Mouse (Mus musculus) layer of hippocampus, postnatal 14 days (tissue): ENCODE results near the gene Gm4779. TPM values are rescaled to one million over a fixed set of nuclear protein-coding genes. Genes with fewer than 3 reads are reported as not detected.
"Not testable (repeated sequence)": the region's sequence is repeated elsewhere in the genome, so short reads cannot be mapped to it uniquely, and the experiment has no call there.

ENCODE experiments used
- DNase-seq, 2 experiments: peaks; one replicate each; pipeline ENCODE4 v3.0.0; 2021 to 2022; ENCODE audit warnings: low spot score in 2 of 2, mixed read lengths in 1 of 2
- long read RNA-seq, 2 experiments: library from polyadenylated mRNA; stranded (forward); transcript quantifications; one replicate each; pipeline ENCODE4 v2.0.0; 2021
- total RNA-seq, 2 experiments: library from RNA; stranded (reverse); gene quantifications; 2 replicates each; pipeline ENCODE4 v1.2.3; 2021

The Gm4779 gene
- not detected for total RNA-seq
- long read RNA-seq, experiment 1: 0 reads
- long read RNA-seq, experiment 2: 0 reads

GRCm38 (mm10) chrX:101794342-101794741 is at the start of gene Gm4779, which contains the start of gene 8030474K03Rik:
Gene Gm4779, minus strand, starts transcription at chrX:101794423.
Gene 8030474K03Rik, plus strand, starts transcription at chrX:101794656.
- DNase-seq: no peak

GRCm38 (mm10) chrX:101819980-101820379 is 25.8 kb upstream of the Gm4779 start:
- not testable (repeated sequence) for DNase-seq

GRCm38 (mm10) chrX:101819163-101819562 is 24.9 kb upstream of the Gm4779 start:
- DNase-seq: peak in 1 of 2 experiments; percentile 3

GRCm38 (mm10) chrX:101811750-101812149 is 17.5 kb upstream of the Gm4779 start:
- no peak for DNase-seq

- DNase-seq: peak in 1 of 2 experiments; percentile 18
Observed at GRCm38 (mm10) chrX:101805512-101805911, 11.3 kb upstream of the Gm4779 start.

- DNase-seq: peak; percentile 26 to 29
Observed at GRCm38 (mm10) chrX:101791551-101791950, 2.7 kb downstream of the Gm4779 start.

- DNase-seq: peak; percentile 36 to 64
Observed at GRCm38 (mm10) chrX:101772035-101772434, 22.2 kb downstream of the Gm4779 start.

- DNase-seq: no peak
Observed at GRCm38 (mm10) chrX:101770307-101770706, 23.9 kb downstream of the Gm4779 start.

GRCm38 (mm10) chrX:101769478-101769877 is 24.7 kb downstream of the Gm4779 start:
- no peak for DNase-seq

GRCm38 (mm10) chrX:101767280-101767679 is 26.9 kb downstream of the Gm4779 start:
- DNase-seq: no peak

GRCm38 (mm10) chrX:101765111-101765510 is 29.1 kb downstream of the Gm4779 start:
- DNase-seq: peak in 1 of 2 experiments; percentile 12

GRCm38 (mm10) chrX:101764621-101765020 is 29.6 kb downstream of the Gm4779 start:
- no peak for DNase-seq

- peak in 1 of 2 experiments; percentile 15 for DNase-seq
Observed at GRCm38 (mm10) chrX:101754478-101754877, 39.7 kb downstream of the Gm4779 start.

GRCm38 (mm10) chrX:101750144-101750543 is 44.1 kb downstream of the Gm4779 start:
- no peak for DNase-seq

- DNase-seq: no peak
Observed at GRCm38 (mm10) chrX:101741064-101741433, 53.2 kb downstream of the Gm4779 start.

GRCm38 (mm10) chrX:101740335-101741063 is 53.7 kb downstream of the Gm4779 start:
- DNase-seq: peak; percentile 14 to 26

Other genes starting within 250 kb of the Gm4779 start
- 100 to 1,000 TPM; 187 to 208 TPM for gene Ogt, start 154.4 kb downstream of the Gm4779 start, total RNA-seq
- gene Cxcr3, start 60.2 kb downstream of the Gm4779 start, total RNA-seq: not detected
- gene 8030474K03Rik, start 233 bp upstream of the Gm4779 start, total RNA-seq: not detected
- gene Nhsl2, start 55.0 kb upstream of the Gm4779 start, total RNA-seq: 10 to 100 TPM; 30.7 to 32.6 TPM